Mouse (Mus musculus): Measurements from ENCODE around the gene Cux1.

Gene Cux1

GRCm38 (mm10) chr5:136334780-136335179 is 232.5 kb downstream of the Cux1 start:
- no peak for DNase-seq (ENCODE audit: inconsistent age in 2 of 2, low spot score in 1 of 2)

DNA sequence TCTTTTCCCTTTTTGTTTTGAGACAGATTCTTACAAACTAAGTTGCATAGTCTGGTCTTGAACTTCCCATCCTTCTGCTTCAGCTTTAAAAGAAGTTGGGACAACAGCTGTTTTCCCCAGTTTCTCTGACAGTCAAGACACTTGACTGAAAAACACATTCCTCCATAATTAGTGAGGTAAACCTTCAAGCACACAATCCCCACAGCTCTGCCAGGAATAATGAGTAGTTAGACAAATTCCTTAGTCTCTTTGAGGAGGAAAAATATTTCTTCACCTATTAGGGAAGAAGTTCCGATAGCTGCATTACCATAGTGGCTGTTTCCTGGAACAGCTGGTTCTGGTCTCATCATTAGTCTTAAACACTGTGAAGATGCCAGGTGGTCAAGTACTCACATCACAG is 233.2 kb downstream of the Cux1 start:
- no peak for DNase-seq (ENCODE audit: inconsistent age in 2 of 2, low spot score in 1 of 2)

- no peak for DNase-seq (ENCODE audit: inconsistent age in 2 of 2, low spot score in 1 of 2)
Measured at GRCm38 (mm10) chr5:136332786-136333462, 234.4 kb downstream of the Cux1 start.

DNA sequence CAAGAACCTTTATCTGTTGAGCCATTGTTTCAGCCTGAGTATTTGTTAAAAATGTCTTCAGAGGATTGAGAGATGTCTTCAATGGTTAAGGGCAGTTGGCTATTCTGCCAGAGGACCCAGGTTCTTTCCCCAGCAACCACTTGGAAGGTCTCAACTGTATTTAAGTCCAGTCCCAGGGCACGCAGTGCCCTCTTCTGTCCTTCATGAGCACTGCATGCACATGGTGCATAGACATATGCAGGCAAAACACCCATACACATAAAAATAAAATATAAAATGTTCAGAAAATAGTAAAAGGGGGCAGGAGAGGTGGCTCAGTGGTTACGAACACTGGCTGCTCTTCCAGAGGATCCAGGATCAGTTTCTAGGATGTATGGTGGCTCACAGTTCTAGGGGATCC is 239.6 kb downstream of the Cux1 start:
- no peak for DNase-seq (ENCODE audit: inconsistent age in 2 of 2, low spot score in 1 of 2)

DNA sequence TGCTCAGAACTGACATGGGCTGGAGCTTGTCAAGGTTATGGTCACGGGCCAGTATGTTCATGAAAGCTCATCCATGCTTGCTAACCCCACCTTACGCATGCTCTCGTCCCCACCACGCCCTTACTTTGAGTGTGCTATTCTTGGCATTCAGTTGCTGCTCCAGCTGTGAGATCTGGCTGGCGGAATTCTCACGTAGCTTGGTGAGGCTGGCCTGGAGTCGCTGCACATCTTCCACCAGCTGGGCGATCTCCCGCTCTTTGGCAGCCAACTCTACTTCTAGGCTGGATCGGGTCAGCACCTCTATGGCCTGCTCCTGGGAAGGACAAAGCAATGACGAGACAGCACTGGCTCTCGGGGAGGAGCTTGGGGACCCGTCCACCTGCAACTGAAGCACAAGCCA is 240.7 kb downstream of the Cux1 start:
- no peak for DNase-seq (ENCODE audit: inconsistent age in 2 of 2, low spot score in 1 of 2)

- peak; percentile 57 to 89 for DNase-seq (ENCODE audit: inconsistent age in 2 of 2, low spot score in 1 of 2)
Measured at GRCm38 (mm10) chr5:136324506-136324905, 242.8 kb downstream of the Cux1 start.

- no peak for DNase-seq (ENCODE audit: inconsistent age in 2 of 2, low spot score in 1 of 2)
Measured at GRCm38 (mm10) chr5:136321378-136321777, 245.9 kb downstream of the Cux1 start.

GRCm38 (mm10) chr5:136312566-136312965 is 254.7 kb downstream of the Cux1 start:
- DNase-seq (ENCODE audit: inconsistent age in 2 of 2, low spot score in 1 of 2), result no peak

DNA sequence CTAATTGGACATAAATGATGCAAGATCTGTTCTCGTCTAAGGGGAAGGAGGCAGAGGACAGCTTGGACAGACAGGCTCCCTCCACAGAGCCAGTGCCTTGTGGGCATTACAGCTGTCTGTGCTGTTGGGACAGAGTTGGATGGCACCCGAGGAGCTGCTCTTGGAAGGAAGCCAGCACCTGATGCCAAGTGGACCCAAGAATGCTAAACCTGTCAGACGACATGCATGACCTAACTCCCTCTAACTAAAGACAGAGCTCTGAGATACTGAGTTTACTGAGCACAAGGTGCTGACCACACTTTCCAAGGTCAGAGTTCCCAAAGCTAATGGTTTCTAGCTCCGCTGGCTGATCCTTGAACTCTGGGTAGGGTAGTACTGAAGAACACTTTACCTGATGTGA is 255.1 kb downstream of the Cux1 start:
- peak in 1 of 2 experiments; percentile 62 for DNase-seq (ENCODE audit: inconsistent age in 2 of 2, low spot score in 1 of 2)

GRCm38 (mm10) chr5:136306254-136306653 is 261.0 kb downstream of the Cux1 start:
- no peak for DNase-seq (ENCODE audit: inconsistent age in 2 of 2, low spot score in 1 of 2)

- no peak for DNase-seq (ENCODE audit: inconsistent age in 2 of 2, low spot score in 1 of 2)
Measured at GRCm38 (mm10) chr5:136303409-136303983, 263.8 kb downstream of the Cux1 start.

DNA sequence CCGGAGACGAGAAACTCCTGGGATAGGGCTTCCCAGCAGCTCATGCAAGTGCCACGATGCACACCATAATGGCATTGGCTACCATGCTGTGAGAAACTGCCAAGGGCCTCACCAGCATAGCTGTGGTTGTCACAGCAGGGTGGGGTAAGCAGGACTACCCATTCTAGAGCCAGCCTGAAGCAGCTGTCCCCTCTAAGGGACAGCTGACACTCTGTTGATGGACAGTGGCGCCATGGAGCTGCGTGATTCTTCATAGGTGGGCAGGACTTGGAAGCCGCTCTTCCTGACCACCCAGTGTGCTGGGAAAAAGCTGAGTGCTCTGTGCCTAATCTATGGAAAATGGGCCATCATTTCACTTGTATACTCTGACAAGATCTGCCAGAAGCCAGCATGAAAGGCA is 266.4 kb downstream of the Cux1 start:
- DNase-seq (ENCODE audit: inconsistent age in 2 of 2, low spot score in 1 of 2), result no peak

- DNase-seq (ENCODE audit: inconsistent age in 2 of 2, low spot score in 1 of 2), result no peak
Measured at GRCm38 (mm10) chr5:136297691-136298090, 269.6 kb downstream of the Cux1 start.

DNA sequence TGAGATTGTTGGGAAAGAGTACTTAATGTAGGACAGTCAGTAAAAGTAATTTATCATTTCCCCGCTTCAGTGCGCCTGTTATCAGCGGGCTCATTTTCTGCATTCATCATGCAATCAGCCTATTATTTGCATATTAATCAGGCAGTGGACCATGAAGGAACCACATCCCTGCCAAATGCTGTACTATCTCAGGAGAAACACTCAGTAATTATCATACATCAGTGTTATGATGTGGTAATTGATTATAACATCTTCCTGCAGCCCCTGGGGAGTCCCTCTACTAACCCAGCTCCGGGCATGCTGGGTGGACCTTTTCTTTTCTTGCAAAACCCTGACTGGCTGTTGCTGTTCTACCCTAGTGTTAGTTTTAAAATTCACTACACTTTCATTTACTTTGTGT is 270.4 kb downstream of the Cux1 start:
- no peak for DNase-seq (ENCODE audit: inconsistent age in 2 of 2, low spot score in 1 of 2)

DNA sequence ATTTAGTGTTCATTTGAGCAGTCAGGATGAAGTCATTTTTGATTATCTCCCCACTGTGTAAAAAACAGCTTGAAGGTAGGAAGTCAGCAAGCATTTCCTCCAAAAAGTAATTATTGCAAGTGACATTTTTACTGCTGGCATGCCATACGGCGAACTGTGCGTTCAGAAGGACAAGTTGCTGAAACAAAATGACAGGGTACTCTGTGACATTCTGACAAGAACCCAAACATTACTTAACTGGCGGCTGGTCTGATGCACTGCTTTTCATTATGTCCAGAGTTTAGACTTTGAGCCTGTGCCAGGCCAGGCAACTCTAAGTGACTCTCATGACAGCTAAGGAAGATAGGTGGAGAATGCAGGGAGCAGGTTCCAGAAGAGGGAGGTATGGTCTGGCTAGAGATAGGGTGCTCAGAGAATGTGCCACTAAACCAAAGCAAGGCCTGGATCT is 274.3 kb downstream of the Cux1 start:
- no peak for DNase-seq (ENCODE audit: inconsistent age in 2 of 2, low spot score in 1 of 2)

DNA sequence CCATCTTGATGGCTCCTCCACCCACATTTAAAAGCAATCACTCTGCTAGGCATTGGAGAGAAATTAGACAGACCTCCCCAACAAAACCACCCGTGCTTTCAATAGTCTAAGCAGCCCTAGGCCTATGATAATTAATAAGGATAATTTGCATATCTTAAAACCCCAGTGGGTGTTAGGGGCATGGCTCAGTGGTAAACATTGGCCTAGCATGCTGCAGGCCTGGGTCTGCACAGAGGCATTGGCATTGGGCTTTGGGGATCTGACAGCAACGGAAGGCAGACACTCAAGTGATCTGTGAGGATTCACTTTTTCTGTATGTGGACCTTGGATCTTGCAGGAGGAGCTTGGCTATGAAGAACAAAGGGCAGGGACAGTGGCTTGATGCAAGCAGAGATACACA is 274.9 kb downstream of the Cux1 start:
- no peak for DNase-seq (ENCODE audit: inconsistent age in 2 of 2, low spot score in 1 of 2)

DNA sequence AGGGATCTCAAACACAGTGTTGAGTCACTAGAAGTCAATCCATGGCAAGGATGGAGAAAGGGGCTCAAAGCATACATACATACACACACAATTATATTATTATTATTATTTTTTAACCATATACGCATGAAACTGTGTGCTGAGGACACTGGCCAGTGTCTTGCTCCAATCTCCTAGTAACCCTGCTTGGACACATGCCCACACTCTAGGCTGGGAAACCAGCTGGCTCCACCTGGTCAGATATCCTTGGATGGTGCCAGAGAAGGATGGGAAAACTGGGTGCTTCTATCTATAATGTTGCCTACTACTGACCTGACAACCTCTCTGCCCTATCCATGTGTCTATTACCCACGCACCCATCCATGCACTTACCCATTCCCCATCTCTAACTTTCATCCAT is 275.7 kb downstream of the Cux1 start:
- DNase-seq (ENCODE audit: inconsistent age in 2 of 2, low spot score in 1 of 2), result no peak

- peak in 1 of 2 experiments; percentile 67 for DNase-seq (ENCODE audit: inconsistent age in 2 of 2, low spot score in 1 of 2)
Measured at GRCm38 (mm10) chr5:136289776-136290175, 277.5 kb downstream of the Cux1 start.

- peak in 1 of 2 experiments; percentile 51 for DNase-seq (ENCODE audit: inconsistent age in 2 of 2, low spot score in 1 of 2)
Measured at GRCm38 (mm10) chr5:136288351-136289081, 278.8 kb downstream of the Cux1 start.

GRCm38 (mm10) chr5:136286566-136286965 is 280.7 kb downstream of the Cux1 start:
- no peak for DNase-seq (ENCODE audit: inconsistent age in 2 of 2, low spot score in 1 of 2)

GRCm38 (mm10) chr5:136285106-136285505 is 282.2 kb downstream of the Cux1 start:
- DNase-seq (ENCODE audit: inconsistent age in 2 of 2, low spot score in 1 of 2), result no peak

DNA sequence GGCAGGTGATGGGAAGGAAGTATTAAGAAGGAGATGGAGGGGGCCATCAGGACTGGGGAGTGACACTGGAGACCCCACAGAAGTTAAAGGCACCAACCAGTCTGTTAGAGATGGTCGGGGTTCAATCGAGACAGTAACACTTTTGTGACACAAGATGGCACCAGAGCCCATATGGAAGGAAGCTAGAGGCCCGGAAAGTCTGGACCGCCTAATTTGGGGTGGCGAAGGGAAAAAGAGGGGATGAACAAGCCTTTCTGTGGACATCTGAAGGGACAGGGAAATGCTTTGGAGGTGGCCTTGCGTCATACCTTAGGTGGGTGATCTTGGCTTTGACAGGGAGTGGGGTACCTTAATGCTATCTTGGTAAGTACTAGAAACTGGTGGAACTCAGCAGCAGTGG is 285.9 kb downstream of the Cux1 start:
- DNase-seq (ENCODE audit: inconsistent age in 2 of 2, low spot score in 1 of 2), result peak in 1 of 2 experiments; percentile 77
